Mouse (Mus musculus) stomach, embryonic 14.5 days (tissue): ENCODE data around the gene Trat1. TPM values are rescaled to one million over a fixed set of nuclear protein-coding genes. Genes with fewer than 3 reads are reported as not detected.

Experiments used
- ATAC-seq: fragments of 200-750 bp; cut with Nextera tagmentation; 2 replicates; pipeline ENCODE4 v1.8.0; 2017; ENCODE audit warnings: low read depth, moderate TSS enrichment; ENCODE audit not compliant: insufficient number of reproducible peaks, insufficient read depth, low FRiP score
- H3K27ac ChIP-seq: fragments of 300-500 bp; sonication (generic); 2 replicates; pipeline ENCODE4 v1.5.1; 2014; ENCODE audit warnings: mild to moderate bottlenecking, low read length, moderate library complexity, mixed read lengths
- H3K27me3 ChIP-seq: fragments of 300-500 bp; sonication (generic); 2 replicates; pipeline ENCODE4 v1.6.1; 2014; ENCODE audit warnings: low read length, control low read depth, mixed read lengths; ENCODE audit not compliant: control insufficient read depth, insufficient read depth
- H3K36me3 ChIP-seq: fragments of 300-500 bp; sonication (generic); 2 replicates; pipeline ENCODE4 v1.6.1; 2014; ENCODE audit warnings: mild to moderate bottlenecking, control low read depth, low read length, moderate library complexity, mixed read lengths; ENCODE audit not compliant: control insufficient read depth, insufficient read depth
- H3K4me1 ChIP-seq: fragments of 300-500 bp; sonication (generic); 2 replicates; pipeline ENCODE4 v1.6.1; 2014; ENCODE audit warnings: low read length, control low read depth, mixed read lengths; ENCODE audit not compliant: control insufficient read depth, insufficient read depth
- H3K4me2 ChIP-seq: fragments of 300-500 bp; sonication (generic); replicated peaks from 2 replicates; pipeline ENCODE4 v1.6.1; 2014; ENCODE audit warnings: low read depth, low read length, control low read depth
- H3K4me3 ChIP-seq: fragments of 300-500 bp; sonication (generic); 2 replicates; pipeline ENCODE4 v1.5.1; 2014; ENCODE audit warnings: low read depth, low read length, control low read depth
- H3K9ac ChIP-seq: fragments of 300-500 bp; sonication (generic); replicated peaks from 2 replicates; pipeline ENCODE4 v1.6.1; 2014; ENCODE audit warnings: low read depth, mild to moderate bottlenecking, control low read depth, low read length, moderate library complexity, mixed read lengths
- H3K9me3 ChIP-seq: fragments of 300-500 bp; sonication (generic); 2 replicates; pipeline ENCODE4 v1.6.1; 2016; ENCODE audit warnings: low read depth, low read length, control low read depth; ENCODE audit not compliant: control insufficient read depth
- WGBS: fragments of 180-500 bp; shearing (Covaris S2); extraction: QIAGEN DNeasy Blood & Tissue Kit; methylation state at CpG from one replicate; pipeline ENCODE4 v1.1.7; 2014; 5-methylcytosine and 5-hydroxymethylcytosine counted together
- polyA plus RNA-seq: library from polyadenylated mRNA; unstranded; fragments of >200 nt; fragmentation: Nextera tagmentation; extraction: Ambion mirVana; gene quantifications from 2 replicates; pipeline ENCODE4 v1.2.1, GENCODE M21; 2014

The Trat1 gene
- 0.27 TPM in 1 of 2 replicates, not detected in the other for polyA plus RNA-seq

DNA sequence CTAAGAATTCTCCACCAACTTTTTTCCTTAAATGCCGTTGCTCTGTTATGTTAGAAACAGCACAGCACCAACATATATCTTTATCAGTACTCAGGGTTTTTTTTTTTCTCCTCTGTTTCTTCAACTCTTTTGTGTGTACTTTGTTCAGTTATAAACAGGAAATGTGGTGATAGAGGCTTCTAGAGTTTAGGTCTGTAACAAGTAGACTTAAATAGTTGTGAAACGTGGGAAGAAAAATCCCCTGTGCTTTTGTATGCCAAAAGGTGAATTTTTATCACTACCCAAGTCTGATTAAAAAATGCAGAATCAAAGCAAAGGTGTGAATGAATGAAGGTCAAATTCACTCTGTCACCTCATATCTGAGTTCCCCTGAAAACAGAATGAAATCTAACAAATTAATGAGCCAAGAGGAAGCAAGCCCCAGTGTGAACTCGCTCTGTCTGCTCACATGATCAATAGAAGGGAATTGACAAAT lies at the start of gene Trat1:
Gene Trat1, minus strand, starts transcription at position 51 of the 475 bp plus-strand sequence.
- Histone ChIP-seq H3K36me3 (no peaks in the 10 kb centered on the region), H3K9me3 (no peaks in the 10 kb centered on the region), H3K27ac (no peak within 1 kb of the TSS), H3K4me1 (no peaks in the 10 kb centered on the region), H3K4me3 (no peak within 1 kb of the TSS), H3K27me3 (no peaks in the 10 kb centered on the region), H3K4me2 (no peak within 1 kb of the TSS), H3K9ac (no peak within 1 kb of the TSS)
- ATAC-seq, result no peak
- 62% methylated on average over 3 of the region's 3 CpGs for WGBS

DNA sequence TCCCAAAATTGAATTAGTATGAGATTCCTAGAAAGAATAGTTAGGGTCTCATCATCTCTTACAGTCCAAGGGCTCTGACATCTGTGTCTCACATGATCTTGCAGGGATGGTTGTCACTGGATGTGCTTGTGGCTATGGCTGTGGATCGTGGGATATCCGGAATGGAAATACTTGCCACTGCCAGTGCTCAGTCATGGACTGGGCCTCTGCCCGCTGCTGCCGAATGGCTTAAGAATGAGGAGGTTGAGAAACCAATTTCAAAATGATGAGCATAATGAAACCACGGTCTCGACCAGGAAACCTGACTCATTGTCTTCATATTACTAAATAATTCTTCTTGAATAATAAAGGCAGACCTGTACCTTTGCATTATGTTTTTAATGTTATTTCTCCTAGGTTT lies 46.7 kb upstream of the Trat1 start:
- Histone ChIP-seq H3K27ac (no peak overlapping the region), H3K9ac (no peak overlapping the region), H3K36me3 (no peaks in the 10 kb centered on the region), H3K9me3 (no peaks in the 10 kb centered on the region), H3K4me1 (no peaks in the 10 kb centered on the region), H3K4me3 (no peak overlapping the region), H3K27me3 (no peaks in the 10 kb centered on the region), H3K4me2 (no peak overlapping the region)
- WGBS, result 94% methylated on average over 6 of the region's 6 CpGs
- ATAC-seq, result no peak

DNA sequence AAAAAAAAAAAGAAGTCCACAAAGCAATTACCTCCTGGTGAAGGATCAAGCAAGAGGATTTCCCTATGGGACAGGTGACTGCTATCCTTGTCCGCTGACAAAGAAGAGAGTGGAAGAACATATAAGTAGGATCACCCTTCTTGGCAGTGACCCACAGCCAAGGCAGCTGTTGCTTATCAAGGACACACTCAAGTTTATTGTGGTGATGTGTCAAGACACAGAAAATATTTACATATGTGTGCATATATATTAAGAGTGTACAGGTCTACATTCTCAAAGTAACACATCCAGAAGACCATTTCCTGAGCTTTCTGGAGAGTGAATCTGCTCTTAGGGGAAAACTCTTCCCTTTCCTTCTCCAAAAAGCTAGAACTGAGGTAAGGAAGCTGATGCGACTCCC lies 44.9 kb upstream of the Trat1 start, which contains the start of gene Retnlb:
Gene Retnlb, plus strand, starts transcription at position 162 of the 400 bp plus-strand sequence.
- WGBS, result 93% methylated on average over 2 of the region's 2 CpGs
- no peak for ATAC-seq

DNA sequence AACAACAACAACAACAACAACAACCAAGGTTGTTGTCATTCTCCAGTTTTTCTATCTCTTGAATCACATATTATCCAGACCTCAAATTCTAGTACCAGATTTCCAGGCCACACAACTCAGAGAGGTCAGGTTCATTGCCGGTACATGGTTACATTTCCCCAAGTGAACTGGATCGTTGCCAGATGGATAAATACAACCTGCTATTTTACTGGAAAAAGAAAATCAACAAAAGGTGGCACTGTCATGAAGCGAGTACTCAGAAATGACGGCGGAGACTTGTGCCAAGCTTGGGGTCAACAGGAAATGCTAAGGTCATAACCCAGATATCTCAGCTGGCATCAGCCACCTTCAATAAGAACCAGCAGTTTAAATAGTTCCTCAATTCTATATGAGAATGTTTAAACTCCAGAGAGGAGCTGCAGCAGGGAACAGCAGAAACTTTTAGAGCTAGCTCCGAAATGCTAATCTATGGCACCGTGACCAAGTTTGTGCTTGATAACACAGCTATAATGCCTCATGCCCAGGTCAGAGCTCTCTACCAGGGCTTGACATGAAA lies 40.1 kb upstream of the Trat1 start:
- 0 out of 2 replicates have a peak, but pooled peaks cover 3% of the 10 kb centered on the region for H3K4me1 ChIP-seq
- H3K4me3 ChIP-seq, result no peak overlapping the region
- H3K9ac ChIP-seq, result no peak overlapping the region
- 53% methylated on average over 7 of the region's 7 CpGs for WGBS
- H3K4me2 ChIP-seq, result no peak overlapping the region
- H3K27me3 ChIP-seq, result no peaks in the 10 kb centered on the region
- no peak for ATAC-seq
- no peak overlapping the region for H3K27ac ChIP-seq
- no peaks in the 10 kb centered on the region for H3K9me3 ChIP-seq
- H3K36me3 ChIP-seq, result no peaks in the 10 kb centered on the region

More for the DNA sequence above, 44.9 kb upstream of the Trat1 start, which contains the start of gene Retnlb:
- no peaks in the 10 kb centered on the region for H3K27me3 ChIP-seq
- H3K4me3 ChIP-seq, result no peak within 1 kb of the TSS
- no peak within 1 kb of the TSS for H3K27ac ChIP-seq
- H3K36me3 ChIP-seq, result no peaks in the 10 kb centered on the region
- H3K9ac ChIP-seq, result no peak within 1 kb of the TSS
- no peaks in the 10 kb centered on the region for H3K9me3 ChIP-seq
- H3K4me1 ChIP-seq, result 0 out of 2 replicates have a peak, but pooled peaks cover 3% of the 10 kb centered on the region
- H3K4me2 ChIP-seq, result no peak within 1 kb of the TSS

DNA sequence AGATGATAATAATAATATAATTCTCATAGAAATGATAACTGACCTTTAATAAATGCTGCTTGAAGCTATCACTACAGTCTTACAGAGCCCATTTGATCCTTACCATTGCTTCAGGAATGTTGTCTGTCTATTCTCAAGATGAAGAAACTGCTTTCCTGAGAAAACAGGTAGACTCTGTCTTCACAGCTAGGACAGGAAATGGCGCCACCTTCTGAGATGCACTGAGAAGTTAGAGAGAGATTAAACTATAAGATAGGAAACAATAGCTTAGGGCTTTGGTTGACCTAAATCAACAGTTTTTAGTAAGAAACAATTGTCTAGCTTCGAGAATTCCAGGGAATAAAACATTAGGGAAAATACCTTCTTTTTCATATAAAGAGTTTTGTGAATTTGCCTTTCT lies 37.6 kb upstream of the Trat1 start:
- H3K4me1 ChIP-seq, result 0 out of 2 replicates have a peak, but pooled peaks cover 3% of the 10 kb centered on the region
- H3K9me3 ChIP-seq, result no peaks in the 10 kb centered on the region
- no peak overlapping the region for H3K9ac ChIP-seq
- no peak overlapping the region for H3K27ac ChIP-seq
- H3K36me3 ChIP-seq, result no peaks in the 10 kb centered on the region
- 46% methylated on average over 2 of the region's 2 CpGs for WGBS
- no peak overlapping the region for H3K4me2 ChIP-seq
- no peaks in the 10 kb centered on the region for H3K27me3 ChIP-seq
- ATAC-seq, result no peak
- no peak overlapping the region for H3K4me3 ChIP-seq

DNA sequence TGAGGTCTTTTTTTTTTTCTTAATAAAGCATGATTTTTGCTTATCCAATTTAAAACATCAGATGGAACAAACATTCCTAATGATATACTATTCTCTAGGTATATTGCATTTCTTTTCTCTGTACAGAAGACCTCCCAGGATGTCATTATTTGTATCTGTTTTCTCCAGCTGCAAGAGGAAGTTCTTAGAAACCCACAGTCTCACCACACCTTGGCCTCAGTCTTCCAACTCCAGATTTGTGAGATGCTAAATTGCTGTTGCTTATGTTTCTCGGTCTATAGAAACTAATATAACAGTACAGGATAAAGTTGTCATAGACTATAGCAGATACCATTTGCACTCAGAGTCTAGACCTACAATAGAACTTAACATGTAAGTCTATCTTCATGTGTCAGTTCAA lies 34.7 kb upstream of the Trat1 start:
- H3K4me3 ChIP-seq, result no peak overlapping the region
- H3K4me1 ChIP-seq, result no peaks in the 10 kb centered on the region
- no peak overlapping the region for H3K4me2 ChIP-seq
- H3K9me3 ChIP-seq, result no peaks in the 10 kb centered on the region
- WGBS, result 79% methylated on average over 1 of the region's 1 CpGs
- no peaks in the 10 kb centered on the region for H3K27me3 ChIP-seq
- no peaks in the 10 kb centered on the region for H3K36me3 ChIP-seq
- ATAC-seq, result no peak
- H3K27ac ChIP-seq, result no peak overlapping the region
- H3K9ac ChIP-seq, result no peak overlapping the region

DNA sequence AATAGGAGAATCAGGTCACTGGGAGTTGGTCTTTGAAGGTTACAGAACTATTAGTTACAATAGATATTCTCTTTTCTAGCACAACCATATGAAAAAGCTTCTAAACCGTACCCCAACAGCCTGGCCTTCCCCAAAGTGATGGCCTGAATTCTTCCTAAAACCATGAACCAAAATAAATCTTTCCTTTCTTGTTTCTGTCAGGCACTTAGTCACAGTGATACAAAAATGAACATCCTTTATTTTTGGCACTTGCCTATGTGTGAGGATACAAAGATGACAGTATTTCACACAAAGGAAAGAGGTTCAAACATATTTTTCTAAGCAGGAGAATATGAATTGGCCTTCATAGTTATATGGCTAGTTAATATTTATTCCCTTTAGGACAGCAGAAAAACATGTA lies 33.6 kb upstream of the Trat1 start:
- no peak for ATAC-seq
- H3K9ac ChIP-seq, result no peak overlapping the region
- H3K27me3 ChIP-seq, result no peaks in the 10 kb centered on the region
- H3K36me3 ChIP-seq, result no peaks in the 10 kb centered on the region
- whole genome bisulfite sequencing, result 71% methylated on average over 1 of the region's 1 CpGs
- no peaks in the 10 kb centered on the region for H3K4me1 ChIP-seq
- H3K4me2 ChIP-seq, result no peak overlapping the region
- H3K4me3 ChIP-seq, result no peak overlapping the region
- H3K9me3 ChIP-seq, result no peaks in the 10 kb centered on the region
- H3K27ac ChIP-seq, result no peak overlapping the region

DNA sequence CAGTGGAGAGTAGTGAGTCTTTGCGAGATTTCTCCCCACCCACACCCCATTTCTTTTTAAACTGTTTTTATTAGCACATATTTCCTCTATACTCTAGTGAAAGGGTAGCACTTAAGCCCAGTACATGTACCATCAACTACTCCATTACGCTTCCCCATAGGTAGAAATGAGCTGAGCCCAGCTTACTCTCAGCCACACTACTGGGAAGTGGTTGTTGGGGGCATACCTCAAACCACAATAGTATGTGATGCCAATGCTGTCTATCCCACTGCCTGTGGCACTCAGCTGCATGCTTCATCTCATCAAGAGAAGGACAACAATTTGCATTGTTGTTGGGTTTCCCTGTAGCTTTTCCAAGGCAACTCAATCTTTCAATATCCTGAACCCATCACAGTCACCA lies 29.1 kb upstream of the Trat1 start:
- Histone ChIP-seq H3K9me3 (no peaks in the 10 kb centered on the region), H3K4me2 (no peak overlapping the region), H3K36me3 (no peaks in the 10 kb centered on the region), H3K4me3 (no peak overlapping the region), H3K27ac (no peak overlapping the region), H3K9ac (no peak overlapping the region), H3K27me3 (no peaks in the 10 kb centered on the region), H3K4me1 (no peaks in the 10 kb centered on the region)
- WGBS, result 85% methylated on average over 2 of the region's 2 CpGs
- ATAC-seq, result no peak

DNA sequence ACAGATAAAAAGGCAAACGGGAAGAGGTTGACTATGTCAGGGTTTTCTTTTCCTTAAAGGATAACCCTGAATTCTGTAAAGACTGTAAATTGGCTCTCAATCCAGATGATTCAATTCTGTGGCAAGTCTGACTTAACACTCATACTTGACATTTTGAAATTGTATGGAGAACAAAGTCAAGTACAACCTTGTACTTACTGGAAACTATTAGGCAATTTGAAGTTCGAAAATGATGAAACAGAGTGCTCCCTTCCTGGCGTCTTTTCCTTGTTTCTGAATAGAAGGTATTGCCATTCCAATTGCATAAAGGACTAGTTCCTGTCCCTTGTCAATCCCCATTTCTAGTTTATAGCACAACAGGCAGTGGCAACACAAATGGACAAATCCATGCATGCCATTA lies 27.6 kb upstream of the Trat1 start:
- Histone ChIP-seq H3K9ac (no peak overlapping the region), H3K27me3 (no peaks in the 10 kb centered on the region), H3K36me3 (no peaks in the 10 kb centered on the region), H3K4me3 (no peak overlapping the region), H3K27ac (no peak overlapping the region), H3K4me1 (no peaks in the 10 kb centered on the region), H3K4me2 (no peak overlapping the region), H3K9me3 (no peaks in the 10 kb centered on the region)
- WGBS, result 88% methylated on average over 3 of the region's 3 CpGs
- no peak for ATAC-seq
